Mouse (Mus musculus) MEL (cell line): ENCODE measurements around the gene Fastkd5. TPM values are rescaled to one million over a fixed set of nuclear protein-coding genes. Genes with fewer than 3 reads are reported as not detected.

Experiments used
- DNase-seq: peaks from one replicate; pipeline ENCODE4 v3.0.0; 2011; ENCODE audit warnings: low read depth, low spot score
- H3K27ac ChIP-seq: 2 replicates; pipeline ENCODE4 v1.5.1; 2012; ENCODE audit warnings: low read depth, mild to moderate bottlenecking, control low read depth, low read length, moderate library complexity; ENCODE audit not compliant: control insufficient read depth
- H3K27me3 ChIP-seq, 2 experiments: fragments of 150-350 bp in 1 of 2; sonication (generic) in 1 of 2; 2 replicates each; pipeline ENCODE4 v1.6.1; 2012; ENCODE audit warnings: low read length in 2 of 2, mild to moderate bottlenecking in 2 of 2, improper control_type of control experiment in 1 of 2, moderate library complexity in 1 of 2; ENCODE audit not compliant: insufficient read depth in 2 of 2, control insufficient read depth in 1 of 2
- H3K36me3 ChIP-seq, 2 experiments: 2 replicates each; pipeline ENCODE4 v1.6.1; 2012 to 2014; ENCODE audit warnings: low read length in 2 of 2, improper control_type of control experiment in 1 of 2, inconsistent platforms in 1 of 2, mild to moderate bottlenecking in 1 of 2; ENCODE audit not compliant: insufficient read depth in 2 of 2, control insufficient read depth in 1 of 2
- H3K4me1 ChIP-seq, 2 experiments: fragments of 150-350 bp in 1 of 2; sonication (generic) in 1 of 2; 2 replicates each; pipeline ENCODE4 v1.6.1; 2012; ENCODE audit warnings: low read length in 2 of 2, improper control_type of control experiment in 1 of 2, mild to moderate bottlenecking in 1 of 2; ENCODE audit not compliant: insufficient read depth in 2 of 2, control insufficient read depth in 1 of 2
- H3K4me3 ChIP-seq, 2 experiments: fragments of 150-350 bp in 1 of 2; sonication (generic) in 1 of 2; 2 replicates each; pipeline ENCODE4 v1.5.1; 2012; ENCODE audit warnings: low read depth in 2 of 2, low read length in 2 of 2, mild to moderate bottlenecking in 2 of 2, moderate library complexity in 2 of 2, control low read depth in 1 of 2, improper control_type of control experiment in 1 of 2; ENCODE audit not compliant: control insufficient read depth in 1 of 2, insufficient read depth in 1 of 2
- H3K79me2 ChIP-seq: 2 replicates; pipeline ENCODE4 v1.6.1; 2012; ENCODE audit warnings: mild to moderate bottlenecking, low read length, moderate library complexity; ENCODE audit not compliant: control insufficient read depth, poor library complexity, insufficient read depth
- H3K9ac ChIP-seq: 2 replicates; pipeline ENCODE4 v1.6.1; 2012; ENCODE audit warnings: low read depth, mild to moderate bottlenecking, control low read depth, low read length, moderate library complexity; ENCODE audit not compliant: control insufficient read depth, poor library complexity, severe bottlenecking
- H3K9me3 ChIP-seq: fragments of 150-350 bp; sonication (generic); replicated peaks from 2 replicates; pipeline ENCODE4 v1.6.1; 2012; ENCODE audit warnings: mild to moderate bottlenecking, low read length, improper control_type of control experiment, moderate library complexity; ENCODE audit not compliant: insufficient read depth
- BHLHE40 ChIP-seq: IDR thresholded peaks from 2 replicates; pipeline ENCODE4 v1.6.1; 2012; ENCODE audit warnings: low read depth, mild to moderate bottlenecking, inconsistent platforms, low read length, improper control_type of control experiment, borderline replicate concordance
- CHD1 ChIP-seq: IDR thresholded peaks from 2 replicates; pipeline ENCODE4 v1.6.1; 2012; ENCODE audit warnings: low read depth, mild to moderate bottlenecking, inconsistent platforms, low read length, improper control_type of control experiment
- CHD2 ChIP-seq: IDR thresholded peaks from 2 replicates; pipeline ENCODE4 v1.6.1; 2011; ENCODE audit warnings: low read length, improper control_type of control experiment
- CTCF ChIP-seq, 3 experiments: IDR thresholded peaks in 2 of 3; conservative IDR thresholded peaks in 1 of 3; 2 replicates each; pipeline ENCODE4 v1.5.1; 2011 to 2012; ENCODE audit warnings: low read length in 3 of 3, low read depth in 2 of 3, mild to moderate bottlenecking in 2 of 3, improper control_type of control experiment in 1 of 3, inconsistent platforms in 1 of 3, mixed read lengths in 1 of 3, moderate library complexity in 1 of 3; ENCODE audit not compliant: control insufficient read depth in 1 of 3, insufficient read depth in 1 of 3, poor library complexity in 1 of 3, severe bottlenecking in 1 of 3
- EP300 ChIP-seq, 2 experiments: IDR thresholded peaks; 2 replicates each; pipeline ENCODE4 v1.6.1; 2011; ENCODE audit warnings: improper control_type of control experiment in 2 of 2, low read length in 2 of 2, low read depth in 1 of 2, mild to moderate bottlenecking in 1 of 2
- HCFC1 ChIP-seq: IDR thresholded peaks from 2 replicates; pipeline ENCODE4 v1.6.1; 2012; ENCODE audit warnings: low read depth, mild to moderate bottlenecking, inconsistent platforms, low read length, improper control_type of control experiment, moderate library complexity
- MAX ChIP-seq: IDR thresholded peaks from 2 replicates; pipeline ENCODE4 v1.6.1; 2011; ENCODE audit warnings: low read length, improper control_type of control experiment
- MAZ ChIP-seq: IDR thresholded peaks from 2 replicates; pipeline ENCODE4 v1.6.1; 2012; ENCODE audit warnings: low read depth, mild to moderate bottlenecking, inconsistent platforms, low read length, improper control_type of control experiment
- MXI1 ChIP-seq: IDR thresholded peaks from 2 replicates; pipeline ENCODE4 v1.6.1; 2011; ENCODE audit warnings: mild to moderate bottlenecking, low read depth, low read length, improper control_type of control experiment
- MYB ChIP-seq: IDR thresholded peaks from 2 replicates; pipeline ENCODE4 v1.6.1; 2011; ENCODE audit warnings: mild to moderate bottlenecking, low read depth, low read length, improper control_type of control experiment
- MYC ChIP-seq: IDR thresholded peaks from 2 replicates; pipeline ENCODE4 v1.6.1; 2011; ENCODE audit warnings: low read depth, mild to moderate bottlenecking, low read length, improper control_type of control experiment, moderate library complexity
- NELFE ChIP-seq: IDR thresholded peaks from 2 replicates; pipeline ENCODE4 v1.6.1; 2011; ENCODE audit warnings: low read depth, low read length, improper control_type of control experiment
- POLR2A ChIP-seq, 2 experiments: IDR thresholded peaks; 2 replicates each; pipeline ENCODE4 v1.6.1; 2011 to 2012; ENCODE audit warnings: low read length in 2 of 2, mild to moderate bottlenecking in 2 of 2, control low read depth in 1 of 2, improper control_type of control experiment in 1 of 2, low read depth in 1 of 2, moderate library complexity in 1 of 2; ENCODE audit not compliant: control insufficient read depth in 1 of 2, insufficient read depth in 1 of 2, poor library complexity in 1 of 2
- POLR2AphosphoS2 ChIP-seq: IDR thresholded peaks from 2 replicates; pipeline ENCODE4 v1.6.1; 2011; ENCODE audit warnings: low read length, improper control_type of control experiment
- POLR2AphosphoS5 ChIP-seq: IDR thresholded peaks from 2 replicates; pipeline ENCODE4 v1.6.1; 2012; ENCODE audit warnings: low read depth, borderline replicate concordance, mild to moderate bottlenecking, inconsistent platforms, low read length, moderate library complexity, mixed read lengths
- SMC3 ChIP-seq: IDR thresholded peaks from 2 replicates; pipeline ENCODE4 v1.6.1; 2011; ENCODE audit warnings: low read depth, low read length, improper control_type of control experiment
- ZKSCAN1 ChIP-seq: IDR thresholded peaks from 2 replicates; pipeline ENCODE4 v1.6.1; 2012; ENCODE audit warnings: low read depth, mild to moderate bottlenecking, inconsistent platforms, low read length, improper control_type of control experiment, moderate library complexity
- ZNF384 ChIP-seq: IDR thresholded peaks from 2 replicates; pipeline ENCODE4 v1.6.1; 2012; ENCODE audit warnings: low read depth, mild to moderate bottlenecking, inconsistent platforms, low read length, improper control_type of control experiment
- polyA plus RNA-seq, 2 experiments: library from polyadenylated mRNA; stranded (reverse) in 1 of 2; unstranded in 1 of 2; fragments of >175 nt in 1 of 2; fragments of >200 nt in 1 of 2; gene quantifications; 2 replicates each; pipeline versions ENCODE4 v1.2.1 to v1.2.4; 2012; ENCODE audit warnings: low replicate concordance in 2 of 2, low read depth in 1 of 2; ENCODE audit not compliant: insufficient read length in 2 of 2, insufficient read depth in 1 of 2, missing spikeins in 1 of 2
- total RNA-seq: library from RNA; depleted of rRNA; stranded (reverse); fragments of 300-350 nt; gene quantifications from 2 replicates; pipeline ENCODE4 v1.2.3, GENCODE M21; 2012

The Fastkd5 gene
- total and polyA plus RNA-seq, 3 experiments, result 11.7 to 15.3 TPM; not detected in 1

GRCm38 (mm10) chr2:130591016-130591415, 38.8 kb downstream of the Fastkd5 start:
- no peak for DNase-seq
- H3K9me3 ChIP-seq, result no peaks in the 10 kb centered on the region
- no peak overlapping the region for H3K9ac ChIP-seq
- H3K36me3 ChIP-seq, result peaks cover 0 to 20% of the 10 kb centered on the region in 2 experiments; a peak in 2 of 4 replicates
- H3K4me1 ChIP-seq, result peaks cover 21 to 28% of the 10 kb centered on the region in 2 experiments
- H3K27me3 ChIP-seq, result no peaks in the 10 kb centered on the region
- no peaks in the 10 kb centered on the region for H3K79me2 ChIP-seq
- no peak overlapping the region for H3K4me3 ChIP-seq
- no peak for TF ChIP-seq MXI1
- TF ChIP-seq POLR2A (IDR thresholded peaks at IDR 0.05; ENCODE audit: control insufficient read depth in 1 of 2, insufficient read depth in 1 of 2, low read depth in 1 of 2, low read length in 2 of 2, poor library complexity in 1 of 2), result no peak
- no peak for TF ChIP-seq BHLHE40
- TF ChIP-seq POLR2AphosphoS5, result no peak
- no peak for TF ChIP-seq CHD1
- TF ChIP-seq MAX, result no peak
- no peak for TF ChIP-seq ZKSCAN1
- H3K27ac ChIP-seq, result no peak overlapping the region

- H3K36me3 ChIP-seq, result peaks cover 0 to 8% of the 10 kb centered on the region in 2 experiments; a peak in 2 of 4 replicates
- no peaks in the 10 kb centered on the region for H3K79me2 ChIP-seq
- TF ChIP-seq EP300 (IDR thresholded peaks at IDR 0.05; ENCODE audit: low read depth in 1 of 2, low read length in 2 of 2) (no peak), HCFC1 (no peak), MAZ (no peak), POLR2AphosphoS2 (no peak), POLR2A (IDR thresholded peaks at IDR 0.05; ENCODE audit: control insufficient read depth in 1 of 2, insufficient read depth in 1 of 2, low read depth in 1 of 2, low read length in 2 of 2, poor library complexity in 1 of 2) (no peak), CTCF (IDR thresholded peaks at IDR 0.05 in 2 of 3, conservative IDR thresholded peaks at IDR 0.05 in 1 of 3; ENCODE audit: control insufficient read depth in 1 of 3, insufficient read depth in 1 of 3, low read depth in 2 of 3, low read length in 3 of 3, poor library complexity in 1 of 3, severe bottlenecking in 1 of 3) (no peak), CHD1 (no peak), NELFE (no peak), MYB (no peak), MYC (no peak), CHD2 (no peak), ZNF384 (no peak), ZKSCAN1 (no peak), SMC3 (no peak)
- H3K9ac ChIP-seq, result no peak overlapping the region
- H3K4me3 ChIP-seq, result no peak overlapping the region
- no peak overlapping the region for H3K27ac ChIP-seq
- no peak for DNase-seq
- peaks cover 11 to 25% of the 10 kb centered on the region in 2 experiments for H3K4me1 ChIP-seq
- H3K27me3 ChIP-seq, result no peaks in the 10 kb centered on the region
- no peaks in the 10 kb centered on the region for H3K9me3 ChIP-seq
These were observed 40.1 kb downstream of the Fastkd5 start for GRCm38 (mm10) chr2:130589761-130590160.
